Mouse (Mus musculus): ENCODE results near the gene Syna.

Gene Syna

GRCm38 (mm10) chr5:134560071-134560449 is at the start of gene Syna:
TSS of gene Syna (minus strand) at chr5:134560171.
- no peak for DNase-seq (ENCODE audit: low read depth)

GRCm38 (mm10) chr5:134607121-134607520 is 47.1 kb upstream of the Syna start:
- DNase-seq (ENCODE audit: low read depth): peak; percentile 97

- DNase-seq (ENCODE audit: low read depth): peak; percentile 47
Measured at GRCm38 (mm10) chr5:134606314-134606713, 46.3 kb upstream of the Syna start.

- no peak for DNase-seq (ENCODE audit: low read depth)
Measured at GRCm38 (mm10) chr5:134604376-134604775, 44.4 kb upstream of the Syna start.

GRCm38 (mm10) chr5:134597711-134598110 is 37.7 kb upstream of the Syna start:
- no peak for DNase-seq (ENCODE audit: low read depth)

GRCm38 (mm10) chr5:134593093-134593492 is 33.1 kb upstream of the Syna start:
- no peak for DNase-seq (ENCODE audit: low read depth)

GRCm38 (mm10) chr5:134592026-134592581 is 32.1 kb upstream of the Syna start:
- DNase-seq (ENCODE audit: low read depth): no peak

- peak; percentile 43 for DNase-seq (ENCODE audit: low read depth)
Measured at GRCm38 (mm10) chr5:134589900-134590299, 29.9 kb upstream of the Syna start.

- DNase-seq (ENCODE audit: low read depth): peak; percentile 90
Measured at GRCm38 (mm10) chr5:134584798-134585197, 24.8 kb upstream of the Syna start.

- DNase-seq (ENCODE audit: low read depth): no peak
Measured at GRCm38 (mm10) chr5:134583884-134584213, 23.9 kb upstream of the Syna start.

GRCm38 (mm10) chr5:134583006-134583883 is 23.3 kb upstream of the Syna start:
- peak; percentile 66 for DNase-seq (ENCODE audit: low read depth)

GRCm38 (mm10) chr5:134582221-134582907 is 22.4 kb upstream of the Syna start:
- DNase-seq (ENCODE audit: low read depth): peak; percentile 97

GRCm38 (mm10) chr5:134581146-134581545 is 21.2 kb upstream of the Syna start, which contains the start of gene Rfc2:
TSS of gene Rfc2 (plus strand) at chr5:134581366.
- DNase-seq (ENCODE audit: low read depth): no peak

- no peak for DNase-seq (ENCODE audit: low read depth)
Measured at GRCm38 (mm10) chr5:134579135-134579534, 19.2 kb upstream of the Syna start.

GRCm38 (mm10) chr5:134577534-134577933 is 17.6 kb upstream of the Syna start:
- no peak for DNase-seq (ENCODE audit: low read depth)

GRCm38 (mm10) chr5:134576517-134577220 is 16.7 kb upstream of the Syna start:
- no peak for DNase-seq (ENCODE audit: low read depth)

GRCm38 (mm10) chr5:134575833-134576232 is 15.9 kb upstream of the Syna start:
- no peak for DNase-seq (ENCODE audit: low read depth)

GRCm38 (mm10) chr5:134572508-134573214 is 12.7 kb upstream of the Syna start:
- DNase-seq (ENCODE audit: low read depth): no peak

- peak; percentile 82 for DNase-seq (ENCODE audit: low read depth)
Measured at GRCm38 (mm10) chr5:134571730-134572507, 11.9 kb upstream of the Syna start.

- DNase-seq (ENCODE audit: low read depth): no peak
Measured at GRCm38 (mm10) chr5:134568964-134569491, 9.1 kb upstream of the Syna start.

- no peak for DNase-seq (ENCODE audit: low read depth)
Measured at GRCm38 (mm10) chr5:134568030-134568429, 8.1 kb upstream of the Syna start.
